Mouse (Mus musculus) heart, adult 2 months (tissue): Measurements from ENCODE around the gene Srf.

Experiments
- CTCF ChIP-seq: fragments of 200-600 bp; IDR thresholded peaks from 2 replicates; pipeline ENCODE4 v1.8.1; 2022; ENCODE audit warnings: antibody characterized with exemption, mild to moderate bottlenecking, moderate library complexity
- EP300 ChIP-seq: fragments of 200-500 bp; IDR thresholded peaks from 2 replicates; pipeline ENCODE4 v1.6.1; 2011; ENCODE audit warnings: low read depth, low read length, control low read depth; ENCODE audit not compliant: insufficient read depth
- POLR2A ChIP-seq: fragments of 200-500 bp; IDR thresholded peaks from 2 replicates; pipeline ENCODE4 v1.6.1; 2011; ENCODE audit warnings: mild to moderate bottlenecking, low read depth, low read length, control low read depth; ENCODE audit not compliant: insufficient read depth

DNA sequence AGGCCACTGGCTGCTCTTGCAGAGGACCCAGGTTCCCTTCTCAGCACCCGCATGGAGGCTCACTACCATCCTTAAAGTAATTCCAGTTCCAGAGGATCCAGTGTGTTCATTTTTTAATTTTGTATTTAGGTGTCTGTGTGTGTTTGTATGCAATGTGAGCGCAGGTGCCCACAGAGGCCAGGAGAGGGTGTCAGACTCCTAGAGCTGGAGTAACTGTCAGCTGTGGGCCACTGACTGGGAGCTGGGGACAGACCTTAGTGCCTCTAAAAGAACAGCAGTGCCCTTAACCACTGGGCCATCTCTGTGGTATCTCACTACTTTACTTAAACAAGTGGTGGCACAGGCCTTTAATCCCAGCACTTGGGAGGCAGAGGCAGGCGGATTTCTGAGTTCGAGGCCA, 47.3 kb upstream of the Srf start:
- TF ChIP-seq CTCF (no peak), EP300 (no peak), POLR2A (no peak)
